Mouse (Mus musculus): ENCODE results near the gene Mcm7. TPM values are rescaled to one million over a fixed set of nuclear protein-coding genes. Genes with fewer than 3 reads are reported as not detected.

Gene Mcm7
- total and polyA plus RNA-seq, 3 experiments, result 146 to 277 (median 206) TPM

GRCm38 (mm10) chr5:138173217-138173616, 995 bp upstream of the Mcm7 start:
- in situ Hi-C loops (cut with MboI; ENCODE audit: low pct_ligation_motif_present, low pct_unique_long_range_greater_than_20kb, low sequenced_read_pairs), result no loop called here
- H3K79me2 ChIP-seq (replicated peaks; ENCODE audit: control insufficient read depth, extremely low read depth, insufficient read depth, poor library complexity, severe bottlenecking), result peaks cover 26% of the 10 kb centered on the region
- no peak overlapping the region for H3K27ac ChIP-seq (ENCODE audit: insufficient read depth, low read depth)

GRCm38 (mm10) chr5:138170936-138171561, 1.2 kb downstream of the Mcm7 start:
- Histone ChIP-seq H3K4me3 (replicated peaks in 1 of 3; ENCODE audit: low read depth in 2 of 3, low read length in 2 of 3, poor library complexity in 1 of 3) (peak overlapping the region; percentile 82 to 98 (median 88)), H3K9me3 (replicated peaks; ENCODE audit: low read length) (no peaks in the 10 kb centered on the region), H3K9ac (ENCODE audit: insufficient read depth, low read depth) (peak overlapping the region; percentile 91), H3K79me2 (replicated peaks; ENCODE audit: control insufficient read depth, extremely low read depth, insufficient read depth, poor library complexity, severe bottlenecking) (peaks cover 30% of the 10 kb centered on the region), H3K27ac (ENCODE audit: insufficient read depth, low read depth) (peak overlapping the region; percentile 79), H3K36me3 (replicated peaks in 1 of 2; ENCODE audit: control insufficient read depth in 1 of 2, insufficient read depth in 1 of 2, low read length in 1 of 2) (peaks cover 55 to 66% of the 10 kb centered on the region in 2 experiments), H3K27me3 (replicated peaks) (no peaks in the 10 kb centered on the region), H3K4me1 (ENCODE audit: control insufficient read depth in 1 of 2, insufficient read depth in 2 of 2) (peaks cover 11 to 27% of the 10 kb centered on the region in 2 experiments), H3K4me2 (ENCODE audit: insufficient read depth, low read depth, poor library complexity, severe bottlenecking) (peak overlapping the region; percentile 44; the same call in 1 of the 2 replicates)
- peak; percentile 93 for DNase-seq (ENCODE audit: extremely low read depth)
- dilution Hi-C loops (cut with MboI; ENCODE audit: extremely low pct_ligation_motif_present, extremely low pct_unique_long_range_greater_than_20kb, low sequenced_read_pairs) (no loop called here), in situ Hi-C loops (cut with MboI; ENCODE audit: low pct_ligation_motif_present, low pct_unique_long_range_greater_than_20kb, low sequenced_read_pairs) (no loop called here)
- TF ChIP-seq MAX (IDR thresholded peaks at IDR 0.05; ENCODE audit: low read length) (peak; percentile 97), SIN3A (IDR thresholded peaks at IDR 0.05; ENCODE audit: low read length) (peak; percentile 100), TBP (conservative IDR thresholded peaks at IDR 0.05; ENCODE audit: low read depth, low read length) (no peak), POLR2A (IDR thresholded peaks at IDR 0.05; ENCODE audit: low read depth, low read length) (peak; percentile 69), USF1 (IDR thresholded peaks at IDR 0.05; ENCODE audit: low read depth, low read length) (no peak), RAD21 (IDR thresholded peaks at IDR 0.05; ENCODE audit: low read depth, low read length) (no peak), UBTF (IDR thresholded peaks at IDR 0.05; ENCODE audit: low read depth, low read length) (peak; percentile 75; the same call in 1 of the 2 replicates), JUND (conservative IDR thresholded peaks at IDR 0.05; ENCODE audit: low read depth, low read length) (no peak), ZKSCAN1 (IDR thresholded peaks at IDR 0.05; ENCODE audit: borderline replicate concordance, low read depth, low read length) (no peak), MYC (IDR thresholded peaks at IDR 0.05; ENCODE audit: low read depth, low read length) (no peak; the same call in 1 of the 2 replicates), BHLHE40 (IDR thresholded peaks at IDR 0.05; ENCODE audit: low read depth, low read length) (no peak), SMC3 (IDR thresholded peaks at IDR 0.05; ENCODE audit: low read depth, low read length) (no peak), MXI1 (IDR thresholded peaks at IDR 0.05; ENCODE audit: low read depth, low read length) (peak; percentile 98), CTCF (conservative IDR thresholded peaks at IDR 0.05 in 1 of 2, IDR thresholded peaks at IDR 0.05 in 1 of 2; ENCODE audit: low read depth in 2 of 2, low read length in 2 of 2) (no peak), PAX5 (IDR thresholded peaks at IDR 0.05; ENCODE audit: low read length) (no peak), JUN (IDR thresholded peaks at IDR 0.05; ENCODE audit: insufficient read depth, low read depth, low read length) (no peak), ZMIZ1 (IDR thresholded peaks at IDR 0.05; ENCODE audit: low read depth, low read length) (peak; percentile 54; the same call in 1 of the 2 replicates), ETS1 (conservative IDR thresholded peaks at IDR 0.05; ENCODE audit: low read depth, low read length) (no peak), HCFC1 (IDR thresholded peaks at IDR 0.05; ENCODE audit: low read depth, low read length) (peak; percentile 82), IRF4 (IDR thresholded peaks at IDR 0.05; ENCODE audit: low read depth, low read length) (no peak), RCOR1 (conservative IDR thresholded peaks at IDR 0.05; ENCODE audit: low read depth, low read length) (no peak), NELFE (IDR thresholded peaks at IDR 0.05; ENCODE audit: low read depth, low read length) (peak; percentile 59; the same call in 1 of the 2 replicates), POLR2AphosphoS2 (IDR thresholded peaks at IDR 0.05; ENCODE audit: low read depth, low read length) (peak; percentile 68; the same call in 1 of the 2 replicates), GABPA (IDR thresholded peaks at IDR 0.05; ENCODE audit: insufficient replicate concordance, low read depth, low read length) (no peak), ELF1 (IDR thresholded peaks at IDR 0.05; ENCODE audit: low read depth, low read length) (peak; percentile 92), CHD1 (IDR thresholded peaks at IDR 0.05; ENCODE audit: low read depth, low read length) (no peak), ZNF384 (IDR thresholded peaks at IDR 0.05; ENCODE audit: low read depth, low read length) (no peak), CHD2 (IDR thresholded peaks at IDR 0.05; ENCODE audit: low read length) (peak; percentile 56)

More at GRCm38 (mm10) chr5:138173217-138173616, 995 bp upstream of the Mcm7 start:
- Histone ChIP-seq H3K4me3 (replicated peaks in 1 of 3; ENCODE audit: low read depth in 2 of 3, low read length in 2 of 3, poor library complexity in 1 of 3) (no peak overlapping the region), H3K4me1 (ENCODE audit: control insufficient read depth in 1 of 2, insufficient read depth in 2 of 2) (peaks cover 11 to 30% of the 10 kb centered on the region in 2 experiments), H3K9ac (ENCODE audit: insufficient read depth, low read depth) (no peak overlapping the region), H3K27me3 (replicated peaks) (no peaks in the 10 kb centered on the region), H3K9me3 (replicated peaks; ENCODE audit: low read length) (no peaks in the 10 kb centered on the region), H3K36me3 (replicated peaks in 1 of 2; ENCODE audit: control insufficient read depth in 1 of 2, insufficient read depth in 1 of 2, low read length in 1 of 2) (peaks cover 53 to 65% of the 10 kb centered on the region in 2 experiments), H3K4me2 (ENCODE audit: insufficient read depth, low read depth, poor library complexity, severe bottlenecking) (peak overlapping the region; percentile 54; the same call in 1 of the 2 replicates)
- dilution Hi-C loops (cut with MboI; ENCODE audit: extremely low pct_ligation_motif_present, extremely low pct_unique_long_range_greater_than_20kb, low sequenced_read_pairs), result no loop called here
- TF ChIP-seq MEF2A (IDR thresholded peaks at IDR 0.05; ENCODE audit: borderline replicate concordance, low read depth, low read length), result no peak
- no peak for TF ChIP-seq NRF1 (IDR thresholded peaks at IDR 0.05; ENCODE audit: low read depth, low read length)
- TF ChIP-seq IRF4 (IDR thresholded peaks at IDR 0.05; ENCODE audit: low read depth, low read length), result no peak
- TF ChIP-seq CTCF (conservative IDR thresholded peaks at IDR 0.05 in 1 of 2, IDR thresholded peaks at IDR 0.05 in 1 of 2; ENCODE audit: low read depth in 2 of 2, low read length in 2 of 2), result no peak
- no peak for TF ChIP-seq ZKSCAN1 (IDR thresholded peaks at IDR 0.05; ENCODE audit: borderline replicate concordance, low read depth, low read length)
- TF ChIP-seq GABPA (IDR thresholded peaks at IDR 0.05; ENCODE audit: insufficient replicate concordance, low read depth, low read length), result no peak
- TF ChIP-seq JUN (IDR thresholded peaks at IDR 0.05; ENCODE audit: insufficient read depth, low read depth, low read length), result no peak
- no peak for TF ChIP-seq TCF12 (IDR thresholded peaks at IDR 0.05; ENCODE audit: low read depth, low read length)
- TF ChIP-seq MAX (IDR thresholded peaks at IDR 0.05; ENCODE audit: low read length), result no peak
- no peak for TF ChIP-seq NELFE (IDR thresholded peaks at IDR 0.05; ENCODE audit: low read depth, low read length)
- TF ChIP-seq SIN3A (IDR thresholded peaks at IDR 0.05; ENCODE audit: low read length), result no peak
- TF ChIP-seq RAD21 (IDR thresholded peaks at IDR 0.05; ENCODE audit: low read depth, low read length), result no peak
- DNase-seq (ENCODE audit: extremely low read depth), result peak; percentile 44

Measured in CH12.LX (cell line).